ENCODE assay signal across 8 mouse cellular contexts in genomic region chr16:90011521-90012181, GRCm38 (mm10).
DNase-seq lines count a peak whose midpoint lies in the region; ATAC-seq and TF ChIP-seq lines count a peak whose summit lies in the region.

No protein-coding gene starts in this region.

- no peaks in the 10 kb centered on the region for H3K36me3 ChIP-seq in heart, embryonic 13.5 days
- no peaks in the 10 kb centered on the region for H3K36me3 ChIP-seq in E14TG2a.4 (ENCODE audit: insufficient read depth, low read length)
- no peaks in the 10 kb centered on the region for H3K36me3 ChIP-seq in embryonic facial prominence, embryonic 13.5 days
- H3K36me3 ChIP-seq in limb, embryonic 13.5 days = peaks cover 6% of the 10 kb centered on the region; the same call in 1 of the 2 replicates

- no peak overlapping the region for H3K4me2 ChIP-seq in heart, embryonic 13.5 days
- no peak overlapping the region for H3K4me2 ChIP-seq in embryonic facial prominence, embryonic 13.5 days
- no peak overlapping the region for H3K4me2 ChIP-seq in limb, embryonic 13.5 days (replicated peaks)

- peaks cover 23% of the 10 kb centered on the region for H3K4me1 ChIP-seq in heart, embryonic 13.5 days
- peaks cover 42% of the 10 kb centered on the region for H3K4me1 ChIP-seq in E14TG2a.4 (replicated peaks; ENCODE audit: low read depth, low read length)
- peaks cover 76% of the 10 kb centered on the region for H3K4me1 ChIP-seq in embryonic facial prominence, embryonic 13.5 days
- H3K4me1 ChIP-seq in limb, embryonic 13.5 days = peaks cover 88% of the 10 kb centered on the region

- 67% methylated on average over 32 of the region's 32 CpGs for WGBS in heart, embryonic 13.5 days
- WGBS in embryonic facial prominence, embryonic 13.5 days = 61% methylated on average over 32 of the region's 32 CpGs
- 76% methylated on average over 32 of the region's 32 CpGs for WGBS in limb, embryonic 13.5 days

- peak overlapping the region; percentile 54 for H3K27ac ChIP-seq in heart, embryonic 13.5 days (replicated peaks)
- H3K27ac ChIP-seq in embryonic facial prominence, embryonic 13.5 days = peak overlapping the region; percentile 78
- H3K27ac ChIP-seq in limb, embryonic 13.5 days = peak overlapping the region; percentile 35

- no peaks in the 10 kb centered on the region for H3K27me3 ChIP-seq in heart, embryonic 13.5 days (replicated peaks)
- no peaks in the 10 kb centered on the region for H3K27me3 ChIP-seq in E14TG2a.4 (ENCODE audit: insufficient read depth, low read length)
- no peaks in the 10 kb centered on the region for H3K27me3 ChIP-seq in embryonic facial prominence, embryonic 13.5 days
- no peaks in the 10 kb centered on the region for H3K27me3 ChIP-seq in limb, embryonic 13.5 days

- H3K9ac ChIP-seq in heart, embryonic 13.5 days = 0 out of 2 replicates have a peak overlapping the region, but pooled peaks have one; percentile 2
- H3K9ac ChIP-seq in embryonic facial prominence, embryonic 13.5 days = no peak overlapping the region
- no peak overlapping the region for H3K9ac ChIP-seq in limb, embryonic 13.5 days

- no peak for DNase-seq in heart, adult 11 months
- no peak for DNase-seq in c-Kit-positive CD71-positive TER-119-positive erythroid progenitor cells, embryonic 14.5 days (ENCODE audit: low spot score)
- no peak for DNase-seq in frontal cortex, postnatal 36 days (ENCODE audit: low spot score in 2 of 2)

- H3K9me3 ChIP-seq in heart, embryonic 13.5 days = no peaks in the 10 kb centered on the region
- no peaks in the 10 kb centered on the region for H3K9me3 ChIP-seq in E14TG2a.4 (ENCODE audit: low read length)
- no peaks in the 10 kb centered on the region for H3K9me3 ChIP-seq in embryonic facial prominence, embryonic 13.5 days
- no peaks in the 10 kb centered on the region for H3K9me3 ChIP-seq in limb, embryonic 13.5 days

- no peak overlapping the region for H3K4me3 ChIP-seq in heart, embryonic 13.5 days
- peak overlapping the region; percentile 60 for H3K4me3 ChIP-seq in E14TG2a.4 (replicated peaks; ENCODE audit: low read length)
- no peak overlapping the region for H3K4me3 ChIP-seq in embryonic facial prominence, embryonic 13.5 days
- no peak overlapping the region for H3K4me3 ChIP-seq in limb, embryonic 13.5 days

- ATAC-seq in heart, embryonic 13.5 days (ENCODE audit: extremely low read depth, insufficient number of reproducible peaks, low FRiP score, low TSS enrichment) = no peak
- ATAC-seq in embryonic facial prominence, embryonic 13.5 days (ENCODE audit: insufficient number of reproducible peaks, insufficient read depth, low FRiP score, low TSS enrichment, low read depth) = no peak
- no peak for ATAC-seq in limb, embryonic 13.5 days (ENCODE audit: low FRiP score, low read depth)
- no peak for ATAC-seq in megakaryocyte, adult 5-6 weeks (ENCODE audit: poor library complexity, severe bottlenecking)

- TF ChIP-seq CTCF in E14TG2a.4 (conservative IDR thresholded peaks at IDR 0.05; ENCODE audit: low read length) = no peak
